Mouse (Mus musculus) stomach, embryonic 15.5 days (tissue): ENCODE measurements at regions not wholly inside any gene's neighbourhood (a gene's known extent, or its start where the extent isn't known, plus 50 kb on each side); places are given as distances from the start of the nearest gene placed in this dataset.

ENCODE experiments used
- ATAC-seq: fragments of 200-750 bp; cut with Nextera tagmentation; 2 replicates; pipeline ENCODE4 v1.8.0; 2017; ENCODE audit warnings: low read depth, moderate number of reproducible peaks, moderate TSS enrichment; ENCODE audit not compliant: insufficient read depth, low FRiP score
- H3K27ac ChIP-seq: fragments of 300-500 bp; sonication (generic); 2 replicates; pipeline ENCODE4 v1.5.1; 2015; ENCODE audit warnings: mild to moderate bottlenecking, inconsistent platforms
- H3K27me3 ChIP-seq: fragments of 300-500 bp; sonication (generic); replicated peaks from 2 replicates; pipeline ENCODE4 v1.6.1; 2015; ENCODE audit warnings: inconsistent platforms
- H3K36me3 ChIP-seq: fragments of 300-500 bp; sonication (generic); 2 replicates; pipeline ENCODE4 v1.6.1; 2015; ENCODE audit warnings: inconsistent platforms
- H3K4me1 ChIP-seq: fragments of 300-500 bp; sonication (generic); 2 replicates; pipeline ENCODE4 v1.6.1; 2015; ENCODE audit warnings: inconsistent platforms
- H3K4me2 ChIP-seq: fragments of 300-500 bp; sonication (generic); 2 replicates; pipeline ENCODE4 v1.6.1; 2015; ENCODE audit warnings: mild to moderate bottlenecking, inconsistent platforms
- H3K4me3 ChIP-seq: fragments of 300-500 bp; sonication (generic); replicated peaks from 2 replicates; pipeline ENCODE4 v1.5.1; 2015; ENCODE audit warnings: inconsistent platforms
- H3K9ac ChIP-seq: fragments of 300-500 bp; sonication (generic); 2 replicates; pipeline ENCODE4 v1.6.1; 2015; ENCODE audit warnings: inconsistent platforms
- H3K9me3 ChIP-seq: fragments of 300-500 bp; sonication (generic); 2 replicates; pipeline ENCODE4 v1.6.1; 2016; ENCODE audit warnings: inconsistent platforms
- WGBS: fragments of 180-500 bp; shearing (Covaris S2); methylation state at CpG from one replicate; pipeline ENCODE4 v1.1.7; 2015; 5-methylcytosine and 5-hydroxymethylcytosine counted together

DNA sequence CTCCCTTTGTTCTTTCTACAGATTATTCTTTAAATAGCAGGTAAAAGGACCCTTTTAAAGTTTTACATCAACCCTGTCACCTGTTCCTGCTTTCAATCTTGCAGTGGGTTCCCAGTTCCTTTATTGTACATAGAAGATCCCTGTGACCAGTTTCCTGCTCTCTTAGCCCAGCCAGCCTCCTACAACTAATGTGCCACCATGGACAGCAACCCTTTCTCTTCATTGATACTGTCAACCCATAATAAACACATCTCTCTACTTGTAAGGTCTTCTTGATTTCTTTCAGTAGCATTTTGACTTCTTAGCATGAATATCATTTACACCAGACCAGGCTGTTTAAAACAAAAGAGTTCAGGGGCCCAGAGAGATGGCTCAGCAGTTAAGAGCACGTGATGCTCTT, 124.2 kb upstream of the Xpo1 start:
- no peaks in the 10 kb centered on the region for H3K4me1 ChIP-seq
- WGBS: 67% methylated on average over 1 of the region's 1 CpGs

DNA sequence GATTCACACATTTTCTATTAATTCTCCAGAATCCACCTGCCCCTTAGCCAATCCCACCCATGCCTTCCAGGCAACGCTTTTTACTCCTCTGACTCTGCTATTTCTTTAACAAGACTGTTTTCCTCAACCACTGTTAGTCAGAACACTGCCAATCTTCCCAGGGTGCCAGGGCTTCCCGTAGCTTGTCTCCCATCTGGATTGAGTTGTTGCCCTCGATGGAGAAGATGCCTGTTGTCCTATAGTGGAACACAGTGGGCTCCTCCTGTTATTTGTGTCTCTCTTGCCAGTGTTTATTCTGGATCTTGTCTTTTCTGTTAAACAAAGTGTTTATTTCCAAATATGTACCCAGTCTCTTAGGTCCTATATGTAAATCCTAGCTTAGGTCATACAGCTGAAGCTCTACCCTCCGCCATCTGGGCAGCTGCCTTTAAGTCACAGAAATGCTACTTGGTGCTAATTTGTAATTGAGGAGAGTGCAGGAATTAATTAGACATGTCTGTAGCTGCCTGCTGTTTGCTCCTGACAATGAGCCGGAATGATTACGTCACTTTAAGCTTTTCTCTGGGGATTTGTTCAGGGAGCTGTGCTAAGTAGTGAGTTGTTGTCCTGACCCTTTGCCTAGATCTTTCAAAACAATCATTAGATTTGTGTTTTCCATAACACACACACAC, 115.3 kb upstream of the Xpo1 start:
- Histone ChIP-seq H3K4me2 (no peak overlapping the region), H3K27me3 (no peaks in the 10 kb centered on the region), H3K9ac (no peak overlapping the region), H3K27ac (no peak overlapping the region), H3K36me3 (no peaks in the 10 kb centered on the region), H3K9me3 (no peaks in the 10 kb centered on the region), H3K4me3 (no peak overlapping the region), H3K4me1 (0 out of 2 replicates have a peak, but pooled peaks cover 4% of the 10 kb centered on the region)
- WGBS: 58% methylated on average over 6 of the region's 6 CpGs
- no peak for ATAC-seq

More for the DNA sequence above, 124.2 kb upstream of the Xpo1 start:
- no peak for ATAC-seq
- H3K9ac ChIP-seq: no peak overlapping the region
- no peaks in the 10 kb centered on the region for H3K27me3 ChIP-seq
- H3K27ac ChIP-seq: no peak overlapping the region
- no peak overlapping the region for H3K4me3 ChIP-seq
- H3K4me2 ChIP-seq: no peak overlapping the region
- H3K9me3 ChIP-seq: no peaks in the 10 kb centered on the region
- H3K36me3 ChIP-seq: no peaks in the 10 kb centered on the region

DNA sequence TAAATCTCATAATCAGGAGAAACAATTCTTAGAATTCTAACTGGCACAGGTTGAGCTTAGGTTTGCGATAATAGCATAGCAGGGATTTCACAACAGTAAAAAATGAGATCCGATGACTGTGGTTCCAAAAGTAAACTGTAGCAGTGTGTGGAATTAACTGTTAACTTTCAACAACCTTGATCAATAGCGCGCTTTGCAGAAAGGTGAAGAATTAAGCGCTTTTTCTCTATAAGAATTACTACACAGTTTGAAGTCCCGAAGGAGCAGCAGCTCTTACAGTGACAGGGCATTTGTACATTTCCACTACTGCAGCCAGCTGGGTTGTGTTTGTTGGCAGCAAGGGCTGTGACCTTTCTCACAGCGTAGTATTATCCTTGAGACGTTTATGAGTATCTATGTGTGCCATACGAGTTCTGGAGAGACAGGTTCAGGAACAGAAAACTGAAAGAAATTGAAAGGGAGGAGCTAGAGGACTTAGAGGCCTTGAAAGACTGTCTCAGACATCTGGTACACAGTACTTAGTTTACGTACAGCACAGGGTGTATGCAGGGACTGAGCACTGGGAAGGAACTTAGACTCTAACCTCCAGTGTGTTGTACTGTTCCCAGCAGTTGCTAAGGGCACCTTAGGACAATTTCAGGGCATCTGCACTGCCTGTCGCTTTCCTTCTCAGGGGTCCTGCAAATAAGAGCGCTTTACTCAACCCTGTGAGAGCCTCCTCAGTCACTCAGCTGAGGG, 114.6 kb upstream of the Xpo1 start:
- Histone ChIP-seq H3K27ac (no peak overlapping the region), H3K4me3 (no peak overlapping the region), H3K4me2 (no peak overlapping the region), H3K9me3 (no peaks in the 10 kb centered on the region), H3K4me1 (0 out of 2 replicates have a peak, but pooled peaks cover 4% of the 10 kb centered on the region), H3K36me3 (no peaks in the 10 kb centered on the region), H3K9ac (no peak overlapping the region), H3K27me3 (no peaks in the 10 kb centered on the region)
- 45% methylated on average over 12 of the region's 12 CpGs for WGBS
- no peak for ATAC-seq

DNA sequence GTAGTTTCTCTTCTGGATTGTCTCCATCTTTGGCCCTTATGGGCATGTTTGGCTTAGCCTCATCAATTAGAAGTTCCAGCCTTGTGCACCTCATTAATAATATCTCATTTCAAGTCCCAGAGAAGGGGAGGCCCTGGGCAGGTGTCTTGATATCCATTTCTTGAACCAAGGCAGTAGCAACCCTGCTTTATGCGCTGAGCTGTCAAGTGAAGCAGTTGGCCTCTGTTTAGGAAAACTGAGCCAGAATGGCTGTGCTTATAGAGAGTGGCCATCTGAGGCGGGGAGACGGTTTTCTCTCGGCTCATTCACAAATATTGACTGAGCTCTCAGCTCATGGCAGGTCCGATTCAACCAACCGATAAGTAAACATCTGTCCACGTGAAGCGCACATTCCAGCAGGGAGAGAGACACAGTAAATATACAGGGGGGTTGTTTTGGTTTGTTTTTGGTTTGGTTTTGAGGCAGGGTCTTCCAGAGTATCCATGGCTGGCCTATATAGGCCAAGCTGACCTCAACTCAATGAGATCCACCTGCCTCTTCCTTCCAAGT, 107.7 kb upstream of the Xpo1 start:
- Histone ChIP-seq H3K36me3 (no peaks in the 10 kb centered on the region), H3K4me3 (no peak overlapping the region), H3K4me1 (no peaks in the 10 kb centered on the region), H3K9ac (no peak overlapping the region), H3K4me2 (no peak overlapping the region), H3K27me3 (no peaks in the 10 kb centered on the region), H3K27ac (no peak overlapping the region), H3K9me3 (no peaks in the 10 kb centered on the region)
- ATAC-seq: no peak
- 51% methylated on average over 8 of the region's 8 CpGs for WGBS

GRCm38 (mm10) chr11:23149556-23150244, 106.1 kb upstream of the Xpo1 start:
- ATAC-seq: no peak
- H3K4me1 ChIP-seq: no peaks in the 10 kb centered on the region

GRCm38 (mm10) chr11:23154851-23155250, 101.0 kb upstream of the Xpo1 start:
- ATAC-seq: no peak
- Histone ChIP-seq H3K9ac (no peak overlapping the region), H3K27ac (no peak overlapping the region), H3K4me2 (no peak overlapping the region), H3K4me3 (no peak overlapping the region), H3K4me1 (no peaks in the 10 kb centered on the region), H3K36me3 (no peaks in the 10 kb centered on the region), H3K27me3 (no peaks in the 10 kb centered on the region), H3K9me3 (no peaks in the 10 kb centered on the region)
- 71% methylated on average over 1 of the region's 1 CpGs for WGBS

More at GRCm38 (mm10) chr11:23149556-23150244, 106.1 kb upstream of the Xpo1 start:
- H3K4me3 ChIP-seq: no peak overlapping the region
- no peaks in the 10 kb centered on the region for H3K9me3 ChIP-seq
- H3K4me2 ChIP-seq: no peak overlapping the region
- no peaks in the 10 kb centered on the region for H3K27me3 ChIP-seq
- no peak overlapping the region for H3K27ac ChIP-seq
- H3K9ac ChIP-seq: no peak overlapping the region
- WGBS: 67% methylated on average over 5 of the region's 5 CpGs
- no peaks in the 10 kb centered on the region for H3K36me3 ChIP-seq

- no peaks in the 10 kb centered on the region for H3K4me1 ChIP-seq
- H3K9me3 ChIP-seq: no peaks in the 10 kb centered on the region
- H3K4me2 ChIP-seq: no peak overlapping the region
- H3K27me3 ChIP-seq: no peaks in the 10 kb centered on the region
- H3K4me3 ChIP-seq: no peak overlapping the region
- no peaks in the 10 kb centered on the region for H3K36me3 ChIP-seq
- WGBS: 76% methylated on average over 12 of the region's 12 CpGs
- ATAC-seq: no peak
- no peak overlapping the region for H3K9ac ChIP-seq
- no peak overlapping the region for H3K27ac ChIP-seq
Observed at GRCm38 (mm10) chr11:23168546-23169218, 87.2 kb upstream of the Xpo1 start.

- 38% methylated on average over 3 of the region's 3 CpGs for WGBS
- Histone ChIP-seq H3K4me3 (no peak overlapping the region), H3K27me3 (no peaks in the 10 kb centered on the region), H3K27ac (no peak overlapping the region), H3K4me1 (no peaks in the 10 kb centered on the region), H3K9me3 (no peaks in the 10 kb centered on the region), H3K4me2 (no peak overlapping the region), H3K9ac (no peak overlapping the region), H3K36me3 (no peaks in the 10 kb centered on the region)
- peak; percentile 93; the same call in 1 of the 2 replicates for ATAC-seq
Observed at GRCm38 (mm10) chr11:23169742-23170428, 86.0 kb upstream of the Xpo1 start.

DNA sequence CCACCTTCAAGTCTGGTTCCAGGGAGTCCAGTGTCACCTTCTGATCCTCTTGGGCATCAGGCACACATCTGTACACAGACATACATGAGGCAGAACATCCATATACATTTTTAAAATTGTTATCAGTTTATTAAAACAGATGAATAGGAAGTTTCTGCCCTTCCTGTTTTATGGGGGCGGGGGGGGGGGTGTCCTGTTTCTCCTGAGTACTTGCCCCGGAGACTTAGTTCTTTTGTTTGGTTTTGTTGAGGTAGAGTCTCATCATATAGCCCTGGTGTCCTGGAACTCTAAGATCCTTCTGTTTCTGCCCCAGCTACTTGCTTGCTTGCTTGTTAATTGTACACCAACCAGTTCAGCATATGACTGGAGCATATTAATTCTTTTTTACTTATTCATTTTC, 85.0 kb upstream of the Xpo1 start:
- Histone ChIP-seq H3K4me2 (no peak overlapping the region), H3K4me1 (no peaks in the 10 kb centered on the region), H3K9ac (no peak overlapping the region), H3K9me3 (no peaks in the 10 kb centered on the region), H3K4me3 (no peak overlapping the region), H3K36me3 (no peaks in the 10 kb centered on the region), H3K27ac (no peak overlapping the region), H3K27me3 (no peaks in the 10 kb centered on the region)
- WGBS: 53% methylated on average over 2 of the region's 2 CpGs
- no peak for ATAC-seq

- H3K36me3 ChIP-seq: no peaks in the 10 kb centered on the region
- WGBS: 82% methylated on average over 1 of the region's 1 CpGs
- no peak overlapping the region for H3K4me2 ChIP-seq
- no peaks in the 10 kb centered on the region for H3K27me3 ChIP-seq
- ATAC-seq: no peak
- H3K27ac ChIP-seq: no peak overlapping the region
- no peak overlapping the region for H3K9ac ChIP-seq
- no peaks in the 10 kb centered on the region for H3K4me1 ChIP-seq
- no peaks in the 10 kb centered on the region for H3K9me3 ChIP-seq
- H3K4me3 ChIP-seq: no peak overlapping the region
Observed at GRCm38 (mm10) chr11:23171760-23172159, 84.1 kb upstream of the Xpo1 start.

DNA sequence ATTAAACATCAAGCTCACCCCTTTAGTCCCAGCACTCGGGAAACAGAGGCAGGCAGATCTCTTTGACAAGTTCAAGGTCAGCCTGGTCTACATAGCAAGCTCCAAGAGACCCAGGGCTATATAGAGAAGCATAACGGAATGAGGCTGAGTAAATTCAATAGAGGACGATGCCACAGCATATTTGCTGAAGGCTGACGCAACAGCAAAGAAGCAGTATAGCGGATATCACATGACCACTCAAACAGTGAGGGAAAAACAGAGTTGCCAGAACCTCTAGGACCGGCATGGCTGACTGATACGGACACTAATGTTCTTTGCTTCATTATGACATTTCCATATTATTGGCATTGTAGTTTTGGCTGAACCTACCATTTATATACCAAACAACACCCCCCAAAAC, 74.2 kb upstream of the Xpo1 start:
- no peaks in the 10 kb centered on the region for H3K36me3 ChIP-seq
- H3K27me3 ChIP-seq: no peaks in the 10 kb centered on the region
- no peaks in the 10 kb centered on the region for H3K4me1 ChIP-seq
- H3K4me2 ChIP-seq: no peak overlapping the region
- H3K4me3 ChIP-seq: no peak overlapping the region
- ATAC-seq: no peak
- no peak overlapping the region for H3K9ac ChIP-seq
- no peaks in the 10 kb centered on the region for H3K9me3 ChIP-seq
- 87% methylated on average over 7 of the region's 7 CpGs for WGBS
- no peak overlapping the region for H3K27ac ChIP-seq
